Mouse (Mus musculus): ENCODE measurements around the gene A930018P22Rik. TPM values are rescaled to one million over a fixed set of nuclear protein-coding genes. Genes with fewer than 3 reads are reported as not detected.

A930018P22Rik gene
- polyA plus RNA-seq (2014; fragmentation: Illumina TruSeq; extraction: RNeasy Lipid Tissue Mini Kit (QIAGEN cat#74804); ENCODE audit: low read depth, low replicate concordance): 0.94 TPM

GRCm38 (mm10) chr2:104122505-104123378, at the start of gene A930018P22Rik:
Gene A930018P22Rik, plus strand, starts transcription at chr2:104122769.

DNA sequence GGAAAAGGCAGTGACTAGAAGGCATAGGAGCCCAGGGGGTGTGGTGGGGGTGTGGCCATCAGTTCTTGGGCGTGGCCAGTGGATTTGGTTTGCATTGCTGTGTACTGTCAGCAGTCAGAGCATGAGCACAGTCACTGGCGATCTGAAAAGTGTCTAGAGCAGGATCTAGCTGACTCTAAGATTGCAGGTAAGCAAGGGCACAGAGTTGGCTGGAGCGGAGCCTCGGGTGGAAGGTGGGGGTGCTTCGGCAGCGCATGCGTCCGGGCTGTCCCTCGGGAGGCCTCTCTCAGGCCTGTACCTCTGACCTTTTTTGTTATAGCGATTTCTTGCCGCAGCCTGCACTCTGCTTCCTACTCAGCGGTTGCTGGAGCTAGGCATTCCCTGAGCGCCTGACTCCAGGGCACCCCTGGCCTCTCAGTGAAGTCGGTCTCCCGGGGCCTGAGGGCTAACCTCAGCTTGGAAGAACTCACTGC, 26.8 kb upstream of the A930018P22Rik start, which contains the start of gene Cd59a:
Gene Cd59a, plus strand, starts transcription at position 61 of the 473 bp plus-strand sequence.

Other genes with a start within 250 kb of the A930018P22Rik start
- gene Lmo2, start 164.8 kb upstream of the A930018P22Rik start, polyA plus RNA-seq (2014; fragmentation: Illumina TruSeq; extraction: RNeasy Lipid Tissue Mini Kit (QIAGEN cat#74804); ENCODE audit: low read depth, low replicate concordance): 5.4 TPM
- 97.1 TPM for gene Fbxo3, start 95.0 kb upstream of the A930018P22Rik start, polyA plus RNA-seq (2014; fragmentation: Illumina TruSeq; extraction: RNeasy Lipid Tissue Mini Kit (QIAGEN cat#74804); ENCODE audit: low read depth, low replicate concordance)
- gene 4931422A03Rik, start 94.4 kb upstream of the A930018P22Rik start, polyA plus RNA-seq (2014; fragmentation: Illumina TruSeq; extraction: RNeasy Lipid Tissue Mini Kit (QIAGEN cat#74804); ENCODE audit: low read depth, low replicate concordance): 11.6 TPM
- 0.20 TPM for gene Gm10912, start 56.9 kb upstream of the A930018P22Rik start, polyA plus RNA-seq (2014; fragmentation: Illumina TruSeq; extraction: RNeasy Lipid Tissue Mini Kit (QIAGEN cat#74804); ENCODE audit: low read depth, low replicate concordance)
- gene Gm10799, start 54.2 kb upstream of the A930018P22Rik start, polyA plus RNA-seq (2014; fragmentation: Illumina TruSeq; extraction: RNeasy Lipid Tissue Mini Kit (QIAGEN cat#74804); ENCODE audit: low read depth, low replicate concordance): not detected
- gene Cd59b, start 52.9 kb upstream of the A930018P22Rik start, polyA plus RNA-seq (2014; fragmentation: Illumina TruSeq; extraction: RNeasy Lipid Tissue Mini Kit (QIAGEN cat#74804); ENCODE audit: low read depth, low replicate concordance): 46.2 TPM
- gene Cd59a, start 27.0 kb upstream of the A930018P22Rik start, polyA plus RNA-seq (2014; fragmentation: Illumina TruSeq; extraction: RNeasy Lipid Tissue Mini Kit (QIAGEN cat#74804); ENCODE audit: low read depth, low replicate concordance): 36.0 TPM

Data from testis, adult 10 weeks (tissue).